Mouse (Mus musculus) midbrain, embryonic 16.5 days (tissue): ENCODE data around the gene Atp6v1e2. TPM values are rescaled to one million over a fixed set of nuclear protein-coding genes. Genes with fewer than 3 reads are reported as not detected.

ENCODE experiments used
- ATAC-seq: fragments of 200-750 bp; cut with Nextera tagmentation; 2 replicates; pipeline ENCODE4 v1.8.0; 2017; ENCODE audit warnings: moderate TSS enrichment
- H3K27ac ChIP-seq: fragments of 300-500 bp; sonication (generic); 2 replicates; pipeline ENCODE4 v1.5.1; 2014; ENCODE audit warnings: mild to moderate bottlenecking, low read length, mixed read lengths
- H3K27me3 ChIP-seq: fragments of 300-500 bp; sonication (generic); 2 replicates; pipeline ENCODE4 v1.6.1; 2014; ENCODE audit warnings: low read depth, low read length, mixed read lengths; ENCODE audit not compliant: control insufficient read depth, insufficient read depth
- H3K36me3 ChIP-seq: fragments of 300-500 bp; sonication (generic); 2 replicates; pipeline ENCODE4 v1.6.1; 2014; ENCODE audit warnings: mild to moderate bottlenecking, low read length, moderate library complexity, mixed read lengths; ENCODE audit not compliant: control insufficient read depth, insufficient read depth
- H3K4me1 ChIP-seq: fragments of 300-500 bp; sonication (generic); 2 replicates; pipeline ENCODE4 v1.6.1; 2014; ENCODE audit warnings: mild to moderate bottlenecking, low read length, mixed read lengths; ENCODE audit not compliant: control insufficient read depth, insufficient read depth
- H3K4me2 ChIP-seq: fragments of 300-500 bp; sonication (generic); 2 replicates; pipeline ENCODE4 v1.6.1; 2014; ENCODE audit warnings: mild to moderate bottlenecking, low read length, mixed read lengths
- H3K4me3 ChIP-seq: fragments of 300-500 bp; sonication (generic); 2 replicates; pipeline ENCODE4 v1.5.1; 2014; ENCODE audit warnings: low read depth, mild to moderate bottlenecking, low read length, moderate library complexity, mixed read lengths
- H3K9ac ChIP-seq: fragments of 300-500 bp; sonication (generic); 2 replicates; pipeline ENCODE4 v1.6.1; 2014; ENCODE audit warnings: low read depth, low read length, mixed read lengths
- H3K9me3 ChIP-seq: fragments of 300-500 bp; sonication (generic); replicated peaks from 2 replicates; pipeline ENCODE4 v1.6.1; 2014; ENCODE audit warnings: mild to moderate bottlenecking, low read length, mixed read lengths; ENCODE audit not compliant: control insufficient read depth, poor library complexity, severe bottlenecking
- WGBS: fragments of 180-500 bp; shearing (Covaris S2); extraction: QIAGEN DNeasy Blood & Tissue Kit; methylation state at CpG from one replicate; pipeline ENCODE4 v1.1.7; 2014; 5-methylcytosine and 5-hydroxymethylcytosine counted together
- polyA plus RNA-seq: library from polyadenylated mRNA; unstranded; fragments of >200 nt; fragmentation: Nextera tagmentation; extraction: Ambion mirVana; gene quantifications from 2 replicates; pipeline ENCODE4 v1.2.1, GENCODE M21; 2015

Gene Atp6v1e2
- polyA plus RNA-seq, 1 experiment from 2014 or later = not detected

- under 1% methylated on average over 24 of the region's 24 CpGs for WGBS
- Histone ChIP-seq H3K4me2 (peak overlapping the region; percentile 87), H3K9me3 (no peaks in the 10 kb centered on the region), H3K4me3 (peak overlapping the region; percentile 73), H3K27ac (peak overlapping the region; percentile 78), H3K4me1 (peaks cover 26% of the 10 kb centered on the region), H3K27me3 (no peaks in the 10 kb centered on the region), H3K9ac (peak overlapping the region; percentile 84), H3K36me3 (no peaks in the 10 kb centered on the region)
- peak; percentile 63 for ATAC-seq
Measured at GRCm38 (mm10) chr17:86962297-86962893, 14.7 kb upstream of the Atp6v1e2 start.

- Histone ChIP-seq H3K4me1 (peaks cover 26% of the 10 kb centered on the region), H3K9ac (peak overlapping the region; percentile 84; the same call in 1 of the 2 replicates), H3K36me3 (no peaks in the 10 kb centered on the region), H3K4me2 (peak overlapping the region; percentile 87; the same call in 1 of the 2 replicates), H3K4me3 (no peak overlapping the region), H3K9me3 (no peaks in the 10 kb centered on the region), H3K27ac (no peak overlapping the region), H3K27me3 (no peaks in the 10 kb centered on the region)
- whole genome bisulfite sequencing = 70% methylated on average over 8 of the region's 8 CpGs
- no peak for ATAC-seq
Measured at GRCm38 (mm10) chr17:86961301-86961841, 13.7 kb upstream of the Atp6v1e2 start.

GRCm38 (mm10) chr17:86957968-86958367 lies 10.3 kb upstream of the Atp6v1e2 start:
- no peak for ATAC-seq
- WGBS = 93% methylated on average over 14 of the region's 14 CpGs
- H3K27ac ChIP-seq = no peak overlapping the region

GRCm38 (mm10) chr17:86957239-86957638 lies 9.5 kb upstream of the Atp6v1e2 start:
- Histone ChIP-seq H3K27me3 (no peaks in the 10 kb centered on the region), H3K36me3 (no peaks in the 10 kb centered on the region), H3K4me2 (no peak overlapping the region), H3K9ac (no peak overlapping the region), H3K4me1 (peaks cover 8% of the 10 kb centered on the region), H3K9me3 (no peaks in the 10 kb centered on the region), H3K4me3 (no peak overlapping the region), H3K27ac (no peak overlapping the region)
- 93% methylated on average over 5 of the region's 5 CpGs for WGBS
- ATAC-seq = no peak

More at GRCm38 (mm10) chr17:86957968-86958367, 10.3 kb upstream of the Atp6v1e2 start:
- no peaks in the 10 kb centered on the region for H3K27me3 ChIP-seq
- peaks cover 10% of the 10 kb centered on the region for H3K4me1 ChIP-seq
- H3K9me3 ChIP-seq = no peaks in the 10 kb centered on the region
- H3K4me3 ChIP-seq = no peak overlapping the region
- no peaks in the 10 kb centered on the region for H3K36me3 ChIP-seq
- H3K9ac ChIP-seq = no peak overlapping the region
- H3K4me2 ChIP-seq = no peak overlapping the region

GRCm38 (mm10) chr17:86948801-86949200 lies 1.1 kb upstream of the Atp6v1e2 start:
- WGBS = 76% methylated on average over 6 of the region's 6 CpGs
- Histone ChIP-seq H3K9me3 (no peaks in the 10 kb centered on the region), H3K36me3 (no peaks in the 10 kb centered on the region), H3K4me1 (no peaks in the 10 kb centered on the region), H3K4me2 (no peak overlapping the region), H3K27me3 (no peaks in the 10 kb centered on the region), H3K4me3 (no peak overlapping the region), H3K27ac (no peak overlapping the region), H3K9ac (no peak overlapping the region)
- ATAC-seq = no peak

- H3K4me1 ChIP-seq = no peaks in the 10 kb centered on the region
- H3K27me3 ChIP-seq = no peaks in the 10 kb centered on the region
- H3K4me2 ChIP-seq = no peak overlapping the region
- no peak overlapping the region for H3K4me3 ChIP-seq
- H3K36me3 ChIP-seq = no peaks in the 10 kb centered on the region
- no peaks in the 10 kb centered on the region for H3K9me3 ChIP-seq
- H3K9ac ChIP-seq = no peak overlapping the region
- 47% methylated on average over 4 of the region's 4 CpGs for WGBS
- ATAC-seq = no peak
- no peak overlapping the region for H3K27ac ChIP-seq
Measured at GRCm38 (mm10) chr17:86946078-86946477, 1.6 kb downstream of the Atp6v1e2 start.

GRCm38 (mm10) chr17:86943158-86943557 lies 4.5 kb downstream of the Atp6v1e2 start:
- H3K4me3 ChIP-seq = no peak overlapping the region
- no peak overlapping the region for H3K27ac ChIP-seq
- no peaks in the 10 kb centered on the region for H3K9me3 ChIP-seq
- no peaks in the 10 kb centered on the region for H3K36me3 ChIP-seq
- peaks cover 2% of the 10 kb centered on the region for H3K4me1 ChIP-seq
- H3K27me3 ChIP-seq = no peaks in the 10 kb centered on the region
- ATAC-seq = no peak
- H3K4me2 ChIP-seq = no peak overlapping the region
- no peak overlapping the region for H3K9ac ChIP-seq
- 90% methylated on average over 6 of the region's 6 CpGs for WGBS

- no peaks in the 10 kb centered on the region for H3K36me3 ChIP-seq
- H3K27ac ChIP-seq = no peak overlapping the region
- H3K9ac ChIP-seq = no peak overlapping the region
- H3K4me1 ChIP-seq = peaks cover 7% of the 10 kb centered on the region
- no peak for ATAC-seq
- H3K27me3 ChIP-seq = no peaks in the 10 kb centered on the region
- no peak overlapping the region for H3K4me2 ChIP-seq
- WGBS = 66% methylated on average over 6 of the region's 6 CpGs
- H3K4me3 ChIP-seq = no peak overlapping the region
- no peaks in the 10 kb centered on the region for H3K9me3 ChIP-seq
Measured at GRCm38 (mm10) chr17:86942112-86942511, 5.6 kb downstream of the Atp6v1e2 start.

- ATAC-seq = no peak
- Histone ChIP-seq H3K4me2 (no peak overlapping the region), H3K4me3 (no peak overlapping the region), H3K9me3 (no peaks in the 10 kb centered on the region), H3K9ac (no peak overlapping the region), H3K27ac (no peak overlapping the region), H3K36me3 (no peaks in the 10 kb centered on the region), H3K27me3 (no peaks in the 10 kb centered on the region), H3K4me1 (peaks cover 7% of the 10 kb centered on the region)
- 59% methylated on average over 7 of the region's 7 CpGs for WGBS
Measured at GRCm38 (mm10) chr17:86938683-86939082, 9.0 kb downstream of the Atp6v1e2 start.
